Mouse (Mus musculus) cerebellum, postnatal 36 days (tissue): ENCODE results near the gene Ehbp1l1.
A peak's percentile ranks its signal among the peaks of the same experiment; 100 is the strongest.
"Not testable (repeated sequence)": the region's sequence is repeated elsewhere in the genome, so short reads cannot be mapped to it uniquely, and the experiment has no call there.

ENCODE experiments used
- DNase-seq, 2 experiments: peaks; one replicate each; pipeline ENCODE4 v3.0.0; 2021 to 2022; ENCODE audit warnings: mixed read lengths in 2 of 2

The Ehbp1l1 gene

GRCm38 (mm10) chr19:5704801-5705571, 21.1 kb downstream of the Ehbp1l1 start:
- no peak for DNase-seq

DNA sequence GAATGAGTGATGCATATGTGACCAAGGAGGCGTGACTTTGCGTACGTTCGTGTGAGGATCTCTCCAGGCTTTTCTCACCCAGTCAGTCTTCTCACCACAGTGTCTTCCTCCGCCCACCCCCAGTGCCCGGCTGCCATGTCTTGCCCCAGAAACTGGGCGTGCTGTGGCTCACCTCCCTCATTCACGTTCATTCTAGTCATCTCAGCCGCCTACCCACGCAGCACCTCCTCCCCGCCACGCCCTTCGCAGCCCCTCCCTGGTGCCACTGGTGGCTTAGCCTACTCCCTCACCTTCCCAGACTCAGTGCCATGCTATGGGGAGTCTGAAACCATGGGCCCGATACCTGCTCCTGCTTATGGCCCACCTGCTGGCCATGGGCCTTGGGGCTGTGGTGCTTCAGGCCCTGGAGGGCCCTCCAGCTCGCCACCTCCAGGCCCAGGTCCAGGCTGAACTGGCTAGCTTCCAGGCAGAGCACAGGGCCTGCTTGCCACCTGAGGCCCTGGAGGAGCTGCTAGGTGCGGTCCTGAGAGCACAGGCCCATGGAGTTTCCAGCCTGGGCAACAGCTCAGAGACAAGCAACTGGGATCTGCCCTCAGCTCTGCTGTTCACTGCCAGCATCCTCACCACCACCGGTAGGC, 21.8 kb downstream of the Ehbp1l1 start, which contains the start of gene Kcnk7:
Gene Kcnk7 (plus strand): TSS at position 205 of the 638 bp plus-strand sequence.
- no peak for DNase-seq

GRCm38 (mm10) chr19:5695849-5696462, 30.2 kb downstream of the Ehbp1l1 start:
- no peak for DNase-seq

GRCm38 (mm10) chr19:5693801-5694200, 32.3 kb downstream of the Ehbp1l1 start:
- no peak for DNase-seq

- no peak for DNase-seq
These were observed 33.2 kb downstream of the Ehbp1l1 start for GRCm38 (mm10) chr19:5692913-5693396.

DNA sequence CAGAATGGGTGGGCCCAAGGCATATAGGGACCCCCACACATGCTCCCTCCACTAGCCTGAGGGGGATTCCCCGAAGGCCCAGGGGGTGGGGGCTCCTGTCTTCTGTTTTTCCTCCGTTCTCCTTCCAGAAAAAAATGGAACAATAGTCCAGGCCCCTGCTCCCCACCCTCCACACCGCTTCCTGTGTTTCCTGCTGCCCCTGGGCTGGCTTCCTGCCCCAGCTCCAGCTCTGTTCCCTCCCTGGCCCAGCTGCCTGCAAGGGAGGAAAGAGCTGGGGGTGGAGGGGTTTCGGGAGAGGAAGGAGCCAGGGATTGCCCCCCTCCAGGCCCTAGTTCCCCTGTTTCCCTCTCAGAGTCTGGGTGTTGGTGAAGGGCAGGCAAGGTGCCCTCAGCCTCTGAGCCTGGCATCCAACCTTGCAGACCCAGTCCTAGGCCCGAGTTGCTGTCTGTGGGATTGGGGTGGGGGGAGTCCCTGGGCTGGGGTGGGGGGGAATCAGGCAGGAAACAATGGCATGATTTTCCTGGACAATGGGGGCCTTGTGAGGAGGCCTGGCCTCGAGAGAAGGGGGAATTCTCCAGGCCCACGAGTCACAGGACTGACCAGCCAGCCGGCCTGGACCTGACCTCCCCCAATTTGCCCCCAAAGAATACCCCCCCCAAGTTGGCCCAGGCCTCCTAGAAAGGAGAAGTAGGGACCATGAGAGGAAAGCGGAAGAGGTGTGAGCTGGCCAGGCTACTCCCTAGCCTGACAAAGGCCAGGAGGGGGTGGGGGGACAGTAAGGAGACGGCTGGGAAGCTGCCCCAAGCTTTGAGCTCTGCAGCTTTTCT, 33.8 kb downstream of the Ehbp1l1 start:
- no peak for DNase-seq

DNA sequence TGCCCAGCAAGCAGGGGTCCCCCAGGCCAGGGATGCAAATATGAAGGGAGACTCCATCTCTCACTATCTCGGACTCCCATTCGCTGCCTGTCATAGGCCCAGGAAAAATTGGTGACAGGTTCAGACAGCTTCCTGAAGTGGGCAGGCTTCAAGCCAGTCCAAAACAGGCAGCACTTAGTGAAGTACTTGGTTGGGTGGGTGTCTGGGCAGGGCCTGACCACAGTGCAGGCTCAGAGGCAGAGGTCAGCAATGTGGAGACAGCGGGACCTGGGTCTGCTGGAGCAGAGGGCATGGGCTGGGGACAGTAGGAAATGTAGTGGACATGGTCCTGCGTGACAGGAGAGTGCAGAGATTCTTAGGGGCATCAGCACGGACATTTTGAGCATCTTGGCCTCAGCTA, 34.5 kb downstream of the Ehbp1l1 start:
- DNase-seq, result no peak

- peak; percentile 23 to 34 for DNase-seq
These were observed 35.8 kb downstream of the Ehbp1l1 start for GRCm38 (mm10) chr19:5690343-5690735.

DNA sequence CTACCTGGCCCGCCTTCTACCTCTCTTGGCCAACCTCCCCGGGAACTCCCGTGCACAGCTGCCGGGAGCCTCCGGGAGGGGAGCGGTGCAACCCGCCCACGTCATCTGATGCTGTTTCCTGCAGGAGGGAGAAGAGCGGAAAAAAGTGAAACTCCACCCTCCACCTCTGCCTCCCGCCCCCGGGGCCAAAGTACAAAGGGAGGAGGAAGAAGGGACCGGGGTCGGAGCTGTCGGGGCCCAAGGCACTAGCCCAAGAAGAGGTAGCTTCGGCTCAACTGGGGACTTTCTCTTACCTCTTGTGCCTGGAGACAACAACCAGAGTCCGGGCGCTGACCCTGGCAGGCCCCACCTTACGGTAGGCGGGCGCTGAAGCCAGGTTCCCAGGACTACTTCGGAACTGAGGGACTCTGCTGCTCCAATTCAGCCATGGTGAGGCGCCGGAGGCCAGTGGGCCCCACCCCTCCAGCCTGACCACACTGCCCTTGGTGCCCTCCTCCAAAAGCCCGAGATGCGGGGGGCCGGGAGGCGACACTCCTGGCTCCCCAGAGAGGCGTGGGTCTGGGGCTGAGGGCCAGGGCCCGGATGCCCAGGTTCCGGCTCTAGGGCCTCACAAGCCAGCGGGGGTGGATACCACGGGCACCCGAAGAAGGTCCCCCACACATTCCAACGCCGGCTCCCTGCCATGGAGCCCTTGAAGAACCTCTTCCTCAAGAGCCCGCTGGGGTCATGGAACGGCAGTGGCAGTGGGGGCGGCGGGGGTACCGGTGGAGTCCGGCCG, 36.4 kb downstream of the Ehbp1l1 start:
- peak; percentile 58 to 69 for DNase-seq

DNA sequence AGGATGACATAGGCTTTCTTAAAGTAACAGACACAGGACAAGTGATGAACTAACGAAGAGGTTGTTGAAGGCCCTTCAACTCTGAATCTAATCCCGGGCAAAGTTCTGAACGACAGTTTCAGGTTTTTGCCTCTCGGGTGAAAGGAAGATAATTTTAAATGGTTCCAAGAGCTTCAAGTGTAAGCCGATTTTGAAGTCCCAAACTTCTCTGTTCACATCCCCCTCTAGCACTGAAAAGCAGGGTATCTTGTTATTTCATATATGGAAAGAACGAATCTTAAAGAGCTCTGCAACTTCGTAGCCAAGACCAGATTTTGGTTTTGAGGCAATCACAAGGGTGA, 37.1 kb downstream of the Ehbp1l1 start:
- no peak for DNase-seq

GRCm38 (mm10) chr19:5688200-5689087, 37.7 kb downstream of the Ehbp1l1 start, which contains the start of the genes Map3k11 and Pcnx3:
TSS of gene Map3k11 (plus strand) at chr19:5688742.
TSS of gene Pcnx3 (minus strand) at chr19:5688908.
- peak; percentile 98 to 99 for DNase-seq

GRCm38 (mm10) chr19:5687738-5688137, 38.4 kb downstream of the Ehbp1l1 start:
- no peak for DNase-seq

DNA sequence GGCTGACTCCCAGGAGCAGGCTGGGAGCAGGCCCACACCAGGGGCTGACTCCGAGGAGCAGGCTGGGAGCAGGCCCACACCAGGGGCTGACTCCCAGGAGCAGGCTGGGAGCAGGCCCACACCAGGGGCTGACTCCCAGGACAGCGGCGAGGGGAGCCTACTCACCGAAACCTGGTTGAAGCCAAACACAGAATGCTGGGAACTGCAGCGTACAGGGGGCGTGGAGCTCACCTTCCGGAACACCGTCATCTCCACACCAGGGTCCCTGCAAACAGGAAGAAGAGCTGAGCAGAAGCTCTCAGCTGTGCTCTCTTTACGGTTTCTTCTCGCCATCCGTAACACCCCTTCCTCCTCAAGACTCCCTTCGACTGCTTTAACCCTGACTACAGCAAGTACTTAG, 39.2 kb downstream of the Ehbp1l1 start:
- DNase-seq, result not testable (repeated sequence)

- no peak for DNase-seq
These were observed 39.7 kb downstream of the Ehbp1l1 start for GRCm38 (mm10) chr19:5686437-5686836.

GRCm38 (mm10) chr19:5685861-5686260, 40.3 kb downstream of the Ehbp1l1 start:
- DNase-seq, result no peak

- DNase-seq, result no peak
These were observed 40.7 kb downstream of the Ehbp1l1 start for GRCm38 (mm10) chr19:5685431-5685830.

DNA sequence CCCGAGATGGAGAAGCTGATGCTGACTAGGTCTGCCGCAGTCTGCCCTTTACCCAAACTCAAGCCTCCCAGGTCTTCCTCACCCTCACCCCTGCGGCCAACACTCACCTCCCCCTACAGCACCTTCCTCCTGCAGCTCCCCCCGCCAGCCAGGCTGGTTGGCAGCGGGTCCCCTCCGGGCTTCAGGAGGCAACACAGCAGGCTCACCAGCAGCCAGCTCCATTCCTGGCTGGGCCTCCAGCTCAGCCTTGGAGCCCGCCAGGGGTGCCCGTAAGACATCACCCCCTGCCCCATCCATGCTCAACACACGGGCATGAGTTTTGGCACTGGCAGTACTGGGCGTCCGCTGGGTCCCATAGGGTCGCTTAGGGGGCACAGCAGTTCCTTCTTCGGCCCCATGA, 41.1 kb downstream of the Ehbp1l1 start:
- DNase-seq, result no peak

GRCm38 (mm10) chr19:5684236-5684635, 41.9 kb downstream of the Ehbp1l1 start:
- DNase-seq, result no peak

DNA sequence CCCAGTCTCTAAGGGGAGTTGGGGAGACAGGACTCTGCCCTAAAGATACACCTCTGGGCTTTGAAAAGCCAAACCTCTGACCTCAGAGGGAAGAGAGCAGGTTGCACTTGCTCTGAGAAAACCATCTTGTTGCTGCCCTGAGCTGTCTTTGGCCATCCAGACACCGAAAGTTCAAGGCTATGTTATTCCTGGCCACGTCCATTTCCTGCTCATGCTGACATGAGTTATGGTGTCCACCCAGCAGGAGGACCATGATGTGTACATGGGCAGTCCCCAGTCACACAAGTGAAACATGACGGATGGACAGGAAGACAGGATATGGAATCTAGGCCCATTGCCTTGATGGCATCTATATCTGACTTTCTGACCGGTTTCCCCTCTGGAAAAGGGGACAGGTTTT, 45.7 kb downstream of the Ehbp1l1 start:
- DNase-seq, result no peak

- no peak for DNase-seq
These were observed 57.7 kb downstream of the Ehbp1l1 start for GRCm38 (mm10) chr19:5668372-5668771.

DNA sequence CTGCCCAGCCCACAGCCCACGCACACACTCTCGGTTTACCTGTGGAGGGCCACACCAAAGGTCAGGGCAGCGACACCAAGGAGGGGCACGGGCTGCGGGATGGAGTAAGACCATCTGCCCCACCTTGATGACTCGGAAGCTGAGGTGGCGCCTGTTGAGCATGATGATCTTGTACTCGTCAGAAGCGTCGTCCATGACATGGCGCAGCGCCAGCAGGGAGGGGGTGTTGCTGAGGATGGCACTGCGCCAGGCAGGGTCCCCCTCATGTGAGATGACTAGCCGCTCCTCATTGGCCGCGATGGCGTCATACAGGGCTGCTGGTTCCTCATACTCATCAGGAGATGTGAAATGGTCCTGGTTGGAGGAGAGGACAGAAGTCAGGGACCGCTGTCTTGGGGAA, 59.7 kb downstream of the Ehbp1l1 start:
- no peak for DNase-seq
